Mouse (Mus musculus) gastrocnemius, postnatal 25 days (tissue): Measurements from ENCODE around the gene Ap5m1. TPM values are rescaled to one million over a fixed set of nuclear protein-coding genes. Genes with fewer than 3 reads are reported as not detected.

Source experiments
- DNase-seq: peaks from one replicate; pipeline ENCODE4 v3.0.0; 2022
- total RNA-seq, 2 experiments: library from RNA; stranded (reverse); gene quantifications; 1 replicate in 1 of 2; 2 replicates in 1 of 2; pipeline ENCODE4 v1.2.3; 2021

Gene Ap5m1
- total RNA-seq, 2 experiments from 2014 or later: 8.9 to 10.7 TPM

DNA sequence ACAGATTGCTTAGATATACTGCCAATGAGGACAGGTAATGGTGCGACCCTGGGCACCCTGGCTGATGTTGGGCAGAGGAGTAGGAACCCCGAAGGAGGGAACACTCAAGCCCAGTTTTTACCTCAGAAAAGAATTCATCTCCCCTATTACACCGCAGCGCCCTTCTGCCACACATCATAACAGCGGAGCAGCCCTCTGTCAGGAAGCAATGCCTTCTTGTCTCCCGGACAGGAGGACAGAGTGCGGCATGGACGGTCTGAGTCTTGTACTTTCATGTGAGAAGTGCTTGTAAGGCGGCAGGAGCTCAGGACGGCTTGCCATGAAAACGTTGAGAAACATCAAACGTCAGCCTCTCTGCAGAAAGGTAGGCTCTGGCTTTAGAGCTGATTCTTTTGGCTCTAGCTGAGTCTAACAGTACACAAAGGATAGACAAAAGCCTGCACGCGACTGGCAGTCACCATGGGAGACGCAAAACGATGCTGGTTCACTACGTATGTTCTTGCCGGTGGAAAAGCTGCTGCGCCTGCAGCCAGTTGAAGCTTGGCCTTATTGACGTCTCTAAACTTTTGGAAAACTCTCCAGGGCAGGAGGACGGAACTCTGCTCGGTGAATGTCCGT lies 61.4 kb downstream of the Ap5m1 start:
- DNase-seq: no peak

GRCm38 (mm10) chr14:49128544-49129263 lies 62.8 kb downstream of the Ap5m1 start:
- DNase-seq: no peak

DNA sequence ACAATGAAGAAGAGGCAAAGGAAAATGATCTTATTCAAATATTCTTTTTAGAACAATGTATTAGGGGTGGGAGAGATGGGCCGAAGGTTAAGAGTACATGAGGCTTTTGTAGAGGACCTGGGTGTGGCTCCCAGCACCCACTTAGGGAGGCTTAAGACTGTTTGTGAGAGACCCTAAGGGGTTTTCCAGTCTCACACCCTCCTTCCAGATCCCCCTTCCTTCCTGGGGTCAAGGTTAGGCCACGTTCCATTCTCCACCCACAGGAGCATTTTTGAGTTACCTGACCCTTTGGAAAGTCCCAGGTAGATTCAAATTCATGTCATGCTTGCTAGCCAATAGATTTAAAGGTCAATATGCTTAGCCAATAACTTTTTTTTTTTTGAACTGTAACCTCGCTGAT lies 66.5 kb downstream of the Ap5m1 start:
- DNase-seq: no peak

DNA sequence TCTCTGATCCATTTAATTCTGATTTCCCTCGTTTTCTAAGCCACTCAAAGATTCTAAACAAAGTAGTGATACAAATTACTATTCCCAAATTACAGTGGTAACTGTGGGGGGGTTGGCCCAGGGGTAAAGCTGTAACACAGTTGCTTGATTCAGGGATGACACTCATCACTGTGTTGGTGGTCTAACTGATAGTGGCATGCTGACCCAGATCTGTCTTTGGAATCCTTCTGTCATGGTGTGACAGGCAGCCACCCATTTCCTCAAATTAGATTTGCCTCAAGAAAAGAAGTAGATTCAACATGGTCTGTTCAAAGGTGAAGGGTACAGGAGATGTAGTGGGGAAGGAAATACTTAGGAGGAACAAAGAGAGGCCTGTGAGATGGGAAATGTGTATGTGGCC lies 72.3 kb downstream of the Ap5m1 start:
- no peak for DNase-seq

DNA sequence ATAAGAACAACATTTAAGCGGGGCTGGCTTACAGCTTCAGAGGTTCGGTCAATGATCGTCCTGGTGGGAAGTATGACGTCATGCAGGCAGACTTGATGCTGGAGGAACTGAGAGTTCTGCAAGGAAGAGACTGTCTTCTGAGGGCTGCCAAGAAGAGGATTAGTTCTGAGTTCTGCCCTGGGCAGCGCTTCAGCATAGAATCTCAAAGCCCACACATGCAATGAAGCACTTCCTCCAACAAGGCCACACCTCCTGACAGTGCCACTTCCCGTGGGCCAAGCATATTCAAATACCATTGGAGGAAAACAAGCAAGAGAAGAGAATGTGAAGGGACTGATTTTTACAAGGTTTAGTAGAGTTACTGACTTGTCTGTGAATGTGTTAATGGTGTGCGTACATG lies 74.9 kb downstream of the Ap5m1 start:
- no peak for DNase-seq

Other genes starting within 250 kb of the Ap5m1 start
- gene Exoc5, start 556 bp downstream of the Ap5m1 start, total RNA-seq: 10 to 100 TPM; 17.6 to 18.5 TPM
- gene Naa30, start 106.1 kb downstream of the Ap5m1 start, total RNA-seq: 10 to 100 TPM; 16.3 to 18.3 TPM
- gene ccdc198, start 179.4 kb downstream of the Ap5m1 start, total RNA-seq: not detected